Mouse (Mus musculus) liver, embryonic 14.5 days (tissue): Measurements from ENCODE around the gene Fhod1. TPM values are rescaled to one million over a fixed set of nuclear protein-coding genes. Genes with fewer than 3 reads are reported as not detected.

Experiments
- ATAC-seq: fragments of 200-750 bp; cut with Nextera tagmentation; 2 replicates; pipeline ENCODE4 v1.8.0; 2017; ENCODE audit warnings: moderate number of reproducible peaks, mild to moderate bottlenecking, moderate library complexity; ENCODE audit not compliant: insufficient read depth
- DNase-seq, 3 experiments: peaks; one replicate each; pipeline ENCODE4 v3.0.0-alpha.2; 2012 to 2013; ENCODE audit warnings: low read depth in 3 of 3, low spot score in 3 of 3
- H3K27ac ChIP-seq: fragments of 300-500 bp; sonication (generic); 2 replicates; pipeline ENCODE4 v1.5.1; 2014; ENCODE audit warnings: moderate library complexity, mild to moderate bottlenecking, control low read depth, inconsistent platforms
- H3K27me3 ChIP-seq: fragments of 300-500 bp; sonication (generic); 2 replicates; pipeline ENCODE4 v1.6.1; 2014; ENCODE audit warnings: mild to moderate bottlenecking, low read length, moderate library complexity; ENCODE audit not compliant: control insufficient read depth, insufficient read depth
- H3K36me3 ChIP-seq: fragments of 300-500 bp; sonication (generic); replicated peaks from 2 replicates; pipeline ENCODE4 v1.6.1; 2014; ENCODE audit warnings: low read depth; ENCODE audit not compliant: control insufficient read depth, insufficient read depth
- H3K4me1 ChIP-seq, 2 experiments: fragments of 200-500 bp in 1 of 2; fragments of 300-500 bp in 1 of 2; sonication (generic) in 1 of 2; replicated peaks; 2 replicates each; pipeline ENCODE4 v1.6.1; 2012 to 2014; ENCODE audit warnings: antibody characterized with exemption in 1 of 2, inconsistent platforms in 1 of 2, low read length in 1 of 2; ENCODE audit not compliant: control insufficient read depth in 2 of 2, insufficient read depth in 2 of 2
- H3K4me2 ChIP-seq: fragments of 300-500 bp; sonication (generic); 2 replicates; pipeline ENCODE4 v1.6.1; 2014; ENCODE audit warnings: low read depth, mild to moderate bottlenecking, control low read depth, moderate library complexity
- H3K4me3 ChIP-seq, 2 experiments: fragments of 200-500 bp in 1 of 2; fragments of 300-500 bp in 1 of 2; sonication (generic) in 1 of 2; 2 replicates each; pipeline ENCODE4 v1.5.1; 2012 to 2014; ENCODE audit warnings: low read depth in 2 of 2, low read length in 2 of 2, mild to moderate bottlenecking in 2 of 2, control low read depth in 1 of 2, inconsistent platforms in 1 of 2, moderate library complexity in 1 of 2; ENCODE audit not compliant: insufficient read depth in 1 of 2
- H3K9ac ChIP-seq: fragments of 300-500 bp; sonication (generic); replicated peaks from 2 replicates; pipeline ENCODE4 v1.6.1; 2014; ENCODE audit warnings: mild to moderate bottlenecking, control low read depth, moderate library complexity
- H3K9me3 ChIP-seq: fragments of 300-500 bp; sonication (generic); 2 replicates; pipeline ENCODE4 v1.6.1; 2016; ENCODE audit warnings: low read length, mixed read lengths; ENCODE audit not compliant: control insufficient read depth
- CTCF ChIP-seq: IDR thresholded peaks from 2 replicates; pipeline ENCODE4 v1.5.1; 2016; ENCODE audit warnings: antibody characterized with exemption, low read depth, control low read depth
- EP300 ChIP-seq: IDR thresholded peaks from 2 replicates; pipeline ENCODE4 v1.6.1; 2016; ENCODE audit warnings: antibody characterized with exemption, low read depth
- whole genome bisulfite sequencing: fragments of 180-500 bp; shearing (Covaris S2); extraction: QIAGEN DNeasy Blood & Tissue Kit; methylation state at CpG from one replicate; pipeline ENCODE4 v1.1.7; 2014; ENCODE audit not compliant: insufficient replicate concordance; 5-methylcytosine and 5-hydroxymethylcytosine counted together
- polyA plus RNA-seq, 2 experiments: library from polyadenylated mRNA; depleted of rRNA in 1 of 2; stranded (reverse) in 1 of 2; unstranded in 1 of 2; fragments of >200 nt; fragmentation: Nextera tagmentation in 1 of 2; extraction: Ambion mirVana in 1 of 2; gene quantifications; 2 replicates each; pipeline versions ENCODE4 v1.2.1 to v1.2.3; 2012 to 2014

The Fhod1 gene
- polyA plus RNA-seq, 2 experiments: 0.42 to 4.4 TPM

- Histone ChIP-seq H3K27me3 (no peaks in the 10 kb centered on the region), H3K4me1 (peaks cover 38 to 43% of the 10 kb centered on the region in 2 experiments), H3K9me3 (no peaks in the 10 kb centered on the region), H3K4me3 (no peak overlapping the region), H3K27ac (no peak overlapping the region), H3K36me3 (peaks cover 57% of the 10 kb centered on the region), H3K9ac (no peak overlapping the region), H3K4me2 (no peak overlapping the region)
- no peak for DNase-seq
- TF ChIP-seq EP300 (no peak), CTCF (no peak)
- ATAC-seq: no peak
- 84% methylated on average over 4 of the region's 4 CpGs for WGBS
Observed at GRCm38 (mm10) chr8:105317941-105318340, 29.8 kb downstream of the Fhod1 start.

GRCm38 (mm10) chr8:105315073-105315769, 32.5 kb downstream of the Fhod1 start:
- no peak overlapping the region for H3K4me2 ChIP-seq
- no peak overlapping the region for H3K27ac ChIP-seq
- ATAC-seq (no peak), DNase-seq (no peak)
- TF ChIP-seq CTCF (no peak), EP300 (no peak)
- H3K4me1 ChIP-seq: peaks cover 39 to 41% of the 10 kb centered on the region in 2 experiments
- H3K36me3 ChIP-seq: peaks cover 72% of the 10 kb centered on the region
- no peak overlapping the region for H3K4me3 ChIP-seq
- WGBS: 92% methylated on average over 18 of the region's 18 CpGs
- H3K9me3 ChIP-seq: no peaks in the 10 kb centered on the region
- no peak overlapping the region for H3K9ac ChIP-seq
- no peaks in the 10 kb centered on the region for H3K27me3 ChIP-seq

- Histone ChIP-seq H3K4me1 (peaks cover 26 to 28% of the 10 kb centered on the region in 2 experiments), H3K4me2 (peak overlapping the region; percentile 51), H3K27me3 (no peaks in the 10 kb centered on the region), H3K4me3 (no peak overlapping the region), H3K9me3 (no peaks in the 10 kb centered on the region), H3K27ac (peak overlapping the region; percentile 8; the same call in 1 of the 2 replicates), H3K36me3 (peaks cover 78% of the 10 kb centered on the region), H3K9ac (peak overlapping the region; percentile 25; the same call in 1 of the 2 replicates)
- 0 out of 2 replicates have a peak, but pooled peaks have one; percentile 2 for TF ChIP-seq CTCF
- TF ChIP-seq EP300: no peak
- DNase-seq (no peak), ATAC-seq (peak; percentile 40)
- whole genome bisulfite sequencing: 73% methylated on average over 9 of the region's 9 CpGs
Observed at GRCm38 (mm10) chr8:105313622-105314402, 33.9 kb downstream of the Fhod1 start.

DNA sequence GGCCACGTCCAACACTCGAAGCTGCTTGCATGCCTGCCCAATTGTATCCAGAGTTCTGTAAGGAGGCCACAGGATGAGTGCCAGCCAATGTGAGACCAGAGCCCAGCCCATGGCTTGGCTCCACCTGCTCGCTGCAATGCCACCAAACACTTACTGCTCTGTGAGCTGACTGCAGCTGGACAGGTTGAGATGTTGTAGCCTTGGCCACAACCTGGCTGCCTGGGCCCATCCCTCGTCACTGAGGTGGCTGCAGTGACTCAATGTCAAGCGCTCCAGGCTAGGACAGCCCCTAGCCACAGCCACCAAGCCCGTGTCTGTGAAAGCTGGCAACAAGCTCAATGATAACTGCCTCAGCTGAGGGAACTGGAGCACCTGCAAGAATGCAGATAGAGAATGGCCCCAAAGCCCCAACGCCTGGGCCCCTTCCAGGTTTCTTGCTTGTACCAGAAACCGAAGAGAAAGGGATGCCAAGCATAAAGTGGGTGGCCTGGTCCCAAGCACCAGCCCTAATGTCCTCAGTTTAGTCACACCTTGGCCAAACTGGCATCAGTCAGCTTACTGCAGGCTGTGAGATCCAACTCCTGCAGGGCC, 34.8 kb downstream of the Fhod1 start:
- Histone ChIP-seq H3K27ac (peak overlapping the region; percentile 51), H3K4me2 (peak overlapping the region; percentile 51), H3K27me3 (no peaks in the 10 kb centered on the region), H3K4me3 (no peak overlapping the region), H3K9ac (peak overlapping the region; percentile 32), H3K4me1 (peaks cover 26 to 28% of the 10 kb centered on the region in 2 experiments), H3K36me3 (peaks cover 76% of the 10 kb centered on the region), H3K9me3 (no peaks in the 10 kb centered on the region)
- ATAC-seq: peak; percentile 59
- DNase-seq: no peak
- TF ChIP-seq EP300 (peak; percentile 78), CTCF (no peak)
- WGBS: 42% methylated on average over 8 of the region's 8 CpGs
